Mouse (Mus musculus) WW6 (cell line): ENCODE measurements around the gene Tmprss11d.
"Not testable (repeated sequence)": the region's sequence is repeated elsewhere in the genome, so short reads cannot be mapped to it uniquely, and the experiment has no call there.

Source experiments
- DNase-seq: peaks from one replicate; pipeline ENCODE4 v3.0.0-alpha.2; 2013; ENCODE audit warnings: low read depth, low spot score

Tmprss11d gene

GRCm38 (mm10) chr5:86373320-86373719, at the start of gene Tmprss11d:
Gene Tmprss11d, minus strand, starts transcription at chr5:86373420.
- DNase-seq = no peak

DNA sequence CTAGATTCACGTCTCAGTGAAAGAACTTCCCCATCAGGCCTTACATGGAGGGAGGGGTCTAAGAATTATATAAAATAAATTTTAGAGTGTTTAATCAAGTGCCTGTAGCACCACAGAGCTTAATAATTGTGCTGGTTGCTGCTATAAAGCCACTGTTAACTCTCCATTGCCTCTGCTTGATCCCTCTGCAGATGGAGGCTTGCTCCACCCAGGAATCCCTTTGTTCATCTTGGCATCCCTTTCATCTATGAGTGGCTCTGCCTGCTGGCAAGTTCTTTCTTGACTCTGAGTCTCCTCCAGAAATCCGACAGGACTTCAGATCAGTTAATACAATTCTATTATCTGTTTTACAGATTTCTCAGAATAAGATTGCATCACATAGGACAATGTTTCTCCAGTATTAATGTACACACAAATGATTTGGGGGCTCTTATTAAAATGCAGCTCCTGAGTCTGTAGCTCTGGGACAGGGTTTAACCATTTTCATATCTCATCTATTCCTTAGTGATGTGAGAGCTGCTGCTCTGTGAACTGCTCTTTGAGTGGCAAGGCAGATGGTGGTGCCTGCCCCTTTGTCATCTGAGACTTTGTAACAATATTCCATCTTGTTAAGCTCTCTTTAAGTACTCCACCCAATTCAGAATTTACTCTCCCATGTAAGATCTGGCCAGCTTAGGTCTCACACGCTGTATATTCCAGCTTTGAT, 48.3 kb upstream of the Tmprss11d start:
- no peak for DNase-seq

DNA sequence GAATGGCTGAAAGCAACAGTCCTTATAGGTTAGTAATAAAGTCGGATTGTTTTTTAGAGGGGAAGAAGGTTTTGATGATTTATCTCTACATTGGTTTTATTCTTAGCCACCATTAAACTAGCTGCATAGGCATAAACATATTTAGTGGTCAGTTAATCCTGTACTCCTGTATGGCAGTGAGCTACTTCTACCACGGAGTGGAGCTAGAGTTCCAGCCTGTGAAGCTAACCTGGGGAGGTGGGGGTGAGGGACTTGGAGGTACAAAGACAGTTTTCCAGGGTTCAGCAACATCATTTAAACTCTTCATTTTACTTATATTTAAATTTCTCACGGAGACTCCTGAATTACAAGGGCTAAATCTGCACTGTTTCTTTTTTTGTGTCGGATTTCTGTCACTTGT, 46.3 kb upstream of the Tmprss11d start:
- no peak for DNase-seq

DNA sequence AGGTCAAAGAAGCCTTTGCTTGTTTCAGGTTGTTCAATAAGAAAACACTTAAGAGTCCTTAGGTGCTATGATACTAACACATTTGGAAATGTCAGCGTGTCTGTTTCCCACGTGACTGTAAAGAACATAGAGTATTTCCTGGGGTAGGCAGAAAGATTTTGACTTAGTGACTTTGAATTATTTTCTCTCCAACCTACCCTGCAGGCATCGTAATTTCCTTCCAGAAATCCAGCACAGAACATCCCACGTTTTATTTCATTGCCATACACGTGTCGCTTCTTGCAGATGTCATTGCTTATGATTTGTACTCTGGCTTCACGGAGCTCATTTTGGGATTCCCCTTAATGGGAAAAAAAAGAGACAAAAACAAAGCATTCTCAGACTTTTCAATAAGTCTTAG, 41.1 kb upstream of the Tmprss11d start:
- no peak for DNase-seq

GRCm38 (mm10) chr5:86410815-86411214, 37.6 kb upstream of the Tmprss11d start:
- no peak for DNase-seq

GRCm38 (mm10) chr5:86407941-86408340, 34.7 kb upstream of the Tmprss11d start:
- DNase-seq = no peak

DNA sequence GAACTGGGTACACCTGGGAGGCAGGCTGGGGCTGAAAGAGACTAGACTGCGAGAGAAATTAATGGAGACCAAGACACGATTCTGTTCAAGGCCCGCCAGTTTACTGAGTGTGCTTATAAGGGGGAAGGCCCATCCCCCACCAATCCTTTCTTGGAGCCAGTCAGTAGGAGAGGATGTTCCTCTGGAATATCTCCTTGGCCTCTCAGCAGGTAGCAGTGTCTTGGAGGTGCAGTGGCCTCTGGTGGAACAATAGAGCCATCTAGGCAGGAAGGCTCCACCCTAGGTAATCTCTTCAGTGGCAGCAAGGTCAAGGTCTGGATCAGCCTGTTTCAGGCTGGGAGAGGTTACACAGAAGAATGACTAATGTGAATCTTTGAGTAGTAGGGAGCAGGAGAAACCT, 34.0 kb upstream of the Tmprss11d start:
- peak; percentile 88 for DNase-seq

DNA sequence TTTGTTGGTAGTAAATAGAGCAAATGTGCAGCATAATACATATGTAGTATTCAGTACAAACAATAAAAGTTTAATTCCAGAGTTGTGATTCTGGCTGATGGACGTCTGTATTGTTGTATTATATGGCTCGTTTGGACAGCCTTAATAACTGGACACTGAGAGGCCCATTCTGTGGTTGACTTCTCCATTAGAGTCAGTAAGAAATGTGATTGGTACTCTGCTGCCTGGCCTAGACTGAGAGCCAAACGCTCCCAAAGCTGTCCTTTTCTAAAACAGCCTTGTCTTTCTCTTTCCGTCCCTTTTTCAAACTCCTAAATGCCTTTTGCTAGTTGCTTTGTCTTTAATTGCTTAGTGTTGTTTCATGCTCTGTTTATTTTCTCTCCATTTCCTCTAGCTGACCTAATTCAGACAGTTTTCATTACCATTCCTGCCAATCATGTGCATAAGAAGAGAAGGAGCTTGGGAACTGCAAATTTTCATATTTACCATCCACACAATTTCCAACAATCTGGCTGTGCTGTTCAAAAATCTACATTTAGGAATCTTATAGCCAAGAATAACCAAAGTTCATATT, 13.7 kb downstream of the Tmprss11d start:
- DNase-seq = no peak

DNA sequence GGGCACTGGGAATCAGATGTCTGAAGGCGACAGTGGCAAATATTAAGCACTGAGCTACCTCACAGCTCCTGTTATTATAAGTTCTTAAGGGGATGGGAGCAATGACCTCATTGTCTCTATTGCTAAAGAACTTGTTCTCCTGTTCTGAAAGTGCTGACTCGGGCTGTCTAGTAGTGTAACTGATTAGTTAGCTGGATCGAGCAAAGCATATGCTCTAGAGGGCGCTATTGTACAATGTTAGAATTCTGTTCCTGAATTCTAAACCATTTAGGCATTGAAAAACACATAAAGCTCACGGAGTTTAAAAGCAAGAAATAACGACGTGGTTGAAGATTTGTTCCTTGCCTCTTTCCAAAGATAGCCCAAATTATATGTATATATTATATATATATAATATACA, 20.3 kb downstream of the Tmprss11d start:
- DNase-seq = peak; percentile 36

DNA sequence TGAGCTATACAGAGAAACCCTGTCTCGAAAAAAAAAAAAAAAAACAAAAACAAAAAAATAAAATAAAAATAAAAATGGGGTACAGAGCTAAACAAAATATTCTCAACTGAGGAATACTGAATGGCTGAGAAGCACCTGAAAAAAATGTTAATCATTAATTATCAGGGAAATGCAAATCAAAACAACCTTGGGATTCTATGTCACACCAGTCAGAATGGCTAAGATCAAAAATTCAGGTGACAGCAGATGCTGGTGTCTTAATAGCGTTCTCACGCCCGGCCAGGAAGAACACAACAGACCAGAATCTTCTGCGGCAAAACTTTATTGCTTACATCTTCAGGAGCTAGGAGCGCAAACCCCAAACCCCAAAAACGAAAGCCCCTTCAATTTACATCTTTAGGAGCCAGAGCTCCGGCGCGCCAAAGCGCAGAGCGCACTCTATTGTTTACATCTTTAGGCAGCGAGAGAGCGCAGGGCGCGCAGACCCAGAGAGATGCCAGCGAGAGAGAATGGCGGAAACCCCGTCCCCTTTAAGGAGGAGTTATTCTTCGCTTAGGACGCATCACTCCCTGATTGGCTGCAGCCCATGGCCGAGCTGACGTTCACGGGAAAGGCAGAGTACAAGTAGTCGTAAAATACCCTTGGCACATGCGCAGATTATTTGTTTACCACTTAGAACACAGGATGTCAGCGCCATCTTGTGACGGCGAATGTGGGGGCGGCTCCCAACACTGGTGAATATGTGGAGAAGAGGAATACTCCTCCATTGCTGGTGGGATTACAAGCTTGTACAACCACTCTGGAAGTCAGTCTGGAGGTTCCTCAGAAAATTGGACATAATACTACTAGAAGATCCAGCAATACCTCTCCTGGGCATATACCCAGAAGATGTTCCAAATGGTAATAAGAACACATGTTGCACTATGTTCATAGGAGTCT, 54.9 kb downstream of the Tmprss11d start:
- DNase-seq = not testable (repeated sequence)

- DNase-seq = no peak
Measured at GRCm38 (mm10) chr5:86306116-86306515, 67.1 kb downstream of the Tmprss11d start.

DNA sequence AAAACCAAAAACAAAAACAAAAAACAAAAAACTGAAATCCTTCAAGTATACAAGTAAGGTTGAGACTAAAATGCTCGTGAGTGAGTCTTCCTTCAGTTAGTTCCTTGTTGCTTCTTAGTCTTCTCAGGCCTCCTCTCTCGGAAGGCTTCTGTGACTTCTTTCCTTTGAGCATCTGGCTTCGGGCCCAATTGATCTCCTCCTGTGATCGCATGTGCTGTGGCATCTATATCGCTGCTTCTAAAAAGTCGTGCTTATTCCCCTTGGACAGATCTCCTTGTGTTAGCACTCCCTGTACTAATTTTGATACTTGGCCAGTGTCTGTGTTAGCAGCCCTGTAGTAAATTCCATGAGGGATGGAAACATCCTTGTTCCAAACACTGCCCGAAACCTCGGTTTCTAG, 69.3 kb downstream of the Tmprss11d start:
- no peak for DNase-seq

GRCm38 (mm10) chr5:86289208-86289607, 84.0 kb downstream of the Tmprss11d start, which contains the start of gene Tmprss11c:
Gene Tmprss11c, minus strand, starts transcription at chr5:86289308.
- DNase-seq = no peak
